Mouse (Mus musculus) C2C12 (cell line): Measurements from ENCODE around the gene Mark3. TPM values are rescaled to one million over a fixed set of nuclear protein-coding genes. Genes with fewer than 3 reads are reported as not detected.

ENCODE experiments used
- H3K27me3 ChIP-seq: one replicate; pipeline ENCODE4 v1.6.1; 2011; ENCODE audit not compliant: control insufficient read depth, insufficient read depth, insufficient read length
- H3K36me3 ChIP-seq: one replicate; pipeline ENCODE4 v1.6.1; 2011; ENCODE audit not compliant: control insufficient read depth, insufficient read depth
- H3K4me3 ChIP-seq: one replicate; pipeline ENCODE4 v1.5.1; 2011; ENCODE audit warnings: mild to moderate bottlenecking, control low read depth; ENCODE audit not compliant: poor library complexity, insufficient read depth, severe bottlenecking
- H3K79me2 ChIP-seq: one replicate; pipeline ENCODE4 v1.6.1; 2011; ENCODE audit not compliant: control insufficient read depth, insufficient read depth
- H3K79me3 ChIP-seq: one replicate; pipeline ENCODE4 v1.6.1; 2011; ENCODE audit warnings: low read depth, control low read depth
- H3ac ChIP-seq: one replicate; pipeline ENCODE3; 2011; ENCODE audit warnings: low read depth; ENCODE audit not compliant: control insufficient read depth, insufficient read length
- CEBPB ChIP-seq: IDR thresholded peaks from one replicate; pipeline ENCODE4 v1.6.1; 2011; ENCODE audit warnings: low read depth, mild to moderate bottlenecking, control low read depth, moderate library complexity
- CTCF ChIP-seq: IDR thresholded peaks from one replicate; pipeline ENCODE4 v1.5.1; 2011; ENCODE audit not compliant: control insufficient read depth, insufficient read depth, insufficient read length
- FOSL1 ChIP-seq: IDR thresholded peaks from one replicate; pipeline ENCODE4 v1.8.0; 2011; ENCODE audit warnings: mild to moderate bottlenecking, low read length; ENCODE audit not compliant: poor library complexity, insufficient read depth, severe bottlenecking
- MAX ChIP-seq: IDR thresholded peaks from one replicate; pipeline ENCODE4 v1.6.1; 2011; ENCODE audit warnings: mild to moderate bottlenecking, control low read depth
- MYOD1 ChIP-seq: IDR thresholded peaks from one replicate; pipeline ENCODE4 v1.6.1; 2011; ENCODE audit warnings: low read depth; ENCODE audit not compliant: control insufficient read depth, insufficient read length
- MYOG ChIP-seq: IDR thresholded peaks from one replicate; pipeline ENCODE4 v1.6.1; 2011; ENCODE audit not compliant: control insufficient read depth, insufficient read length; ENCODE audit errors: extremely low read depth
- USF1 ChIP-seq: IDR thresholded peaks from one replicate; pipeline ENCODE4 v1.6.1; 2011; ENCODE audit warnings: low read depth, mild to moderate bottlenecking, control low read depth, moderate library complexity
- polyA plus RNA-seq: library from polyadenylated mRNA; unstranded; fragments of >200 nt; fragmentation: generic; extraction: Trizol; gene quantifications from one replicate; pipeline ENCODE4 v1.2.1, GENCODE M21; 2012; ENCODE audit warnings: missing spikeins

The Mark3 gene
- polyA plus RNA-seq, 1 experiment = 35.0 TPM

DNA sequence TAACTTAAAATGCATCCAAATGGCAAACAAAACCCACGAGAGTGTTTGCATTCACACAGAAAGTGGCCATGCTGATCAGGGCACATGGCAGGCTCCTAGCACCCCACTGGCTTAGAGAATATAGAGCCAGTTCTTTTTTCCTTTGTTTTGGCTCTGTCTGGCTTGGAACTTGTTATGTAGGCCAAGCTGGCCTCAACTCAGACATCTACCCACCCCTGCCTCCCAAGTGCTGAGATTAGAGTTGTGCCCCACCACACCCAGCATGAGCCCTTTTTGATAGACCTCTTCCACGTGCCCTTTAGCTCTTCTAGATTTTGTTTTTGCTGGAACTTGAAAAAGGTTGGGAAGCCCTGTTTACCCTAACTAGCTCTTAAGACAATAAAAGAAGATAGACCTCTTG, 19.5 kb downstream of the Mark3 start:
- Histone ChIP-seq H3ac (no peak overlapping the region), H3K4me3 (no peak overlapping the region), H3K27me3 (no peaks in the 10 kb centered on the region), H3K79me3 (peaks cover 69% of the 10 kb centered on the region), H3K79me2 (peaks cover 90% of the 10 kb centered on the region), H3K36me3 (peaks cover 56% of the 10 kb centered on the region)
- TF ChIP-seq FOSL1 (no peak), MYOD1 (no peak), USF1 (no peak), CTCF (no peak), CEBPB (no peak), MYOG (no peak), MAX (no peak)

DNA sequence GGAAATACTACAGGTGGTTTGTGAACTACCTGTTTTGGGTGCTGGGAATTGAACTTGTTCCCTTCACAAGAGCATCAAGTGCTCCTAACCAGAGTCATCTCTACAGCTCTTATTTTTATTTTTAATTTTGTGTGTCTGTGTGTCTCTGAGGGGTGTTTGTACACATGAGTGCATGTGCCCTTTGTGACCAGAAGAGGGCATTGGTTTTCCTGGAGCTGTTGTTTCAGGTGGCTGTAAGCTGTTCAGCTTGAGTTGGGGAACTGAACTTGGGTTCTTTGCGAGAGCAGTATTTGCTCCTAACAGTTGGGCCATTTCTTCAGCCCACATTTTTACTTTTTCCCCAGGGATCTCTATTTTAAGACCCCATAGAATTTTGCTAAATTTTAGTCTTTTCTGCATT, 23.0 kb downstream of the Mark3 start:
- no peak overlapping the region for H3ac ChIP-seq
- H3K79me3 ChIP-seq = peaks cover 47% of the 10 kb centered on the region
- no peaks in the 10 kb centered on the region for H3K27me3 ChIP-seq
- peaks cover 87% of the 10 kb centered on the region for H3K79me2 ChIP-seq
- no peak overlapping the region for H3K4me3 ChIP-seq
- H3K36me3 ChIP-seq = peaks cover 73% of the 10 kb centered on the region
- TF ChIP-seq CEBPB (no peak), MYOG (no peak), MYOD1 (no peak), CTCF (no peak), FOSL1 (no peak), USF1 (no peak), MAX (no peak)

- no peak overlapping the region for H3ac ChIP-seq
- no peaks in the 10 kb centered on the region for H3K27me3 ChIP-seq
- H3K79me2 ChIP-seq = peaks cover 79% of the 10 kb centered on the region
- no peak overlapping the region for H3K4me3 ChIP-seq
- TF ChIP-seq USF1 (no peak), MAX (no peak), CTCF (no peak), CEBPB (no peak), MYOG (no peak), FOSL1 (no peak), MYOD1 (no peak)
- peaks cover 66% of the 10 kb centered on the region for H3K36me3 ChIP-seq
- peaks cover 42% of the 10 kb centered on the region for H3K79me3 ChIP-seq
These were observed 24.6 kb downstream of the Mark3 start for GRCm38 (mm10) chr12:111598902-111599301.

DNA sequence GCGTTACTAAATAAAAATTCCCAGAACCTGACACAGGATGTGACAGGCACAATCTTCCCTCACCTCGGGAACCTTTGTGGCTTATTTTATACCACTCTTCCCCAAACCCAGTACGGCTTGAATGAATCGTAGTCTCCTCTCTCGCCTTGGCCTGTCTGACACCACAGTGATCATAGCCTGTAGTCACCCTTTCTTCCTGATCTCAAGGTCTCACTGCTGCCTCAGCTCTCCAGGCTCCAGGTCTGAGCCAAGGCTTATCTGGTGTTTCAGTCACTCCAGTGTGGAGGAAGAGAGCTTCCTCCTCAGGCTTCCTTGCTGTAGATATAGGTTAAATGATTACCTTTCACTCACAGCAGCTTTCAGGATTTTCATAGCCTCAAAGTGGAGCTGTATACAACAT, 25.3 kb downstream of the Mark3 start:
- Histone ChIP-seq H3K79me2 (peaks cover 79% of the 10 kb centered on the region), H3ac (no peak overlapping the region), H3K27me3 (no peaks in the 10 kb centered on the region), H3K4me3 (no peak overlapping the region), H3K36me3 (peaks cover 64% of the 10 kb centered on the region), H3K79me3 (peaks cover 42% of the 10 kb centered on the region)
- TF ChIP-seq FOSL1 = no peak
- TF ChIP-seq MAX = no peak
- no peak for TF ChIP-seq CEBPB

DNA sequence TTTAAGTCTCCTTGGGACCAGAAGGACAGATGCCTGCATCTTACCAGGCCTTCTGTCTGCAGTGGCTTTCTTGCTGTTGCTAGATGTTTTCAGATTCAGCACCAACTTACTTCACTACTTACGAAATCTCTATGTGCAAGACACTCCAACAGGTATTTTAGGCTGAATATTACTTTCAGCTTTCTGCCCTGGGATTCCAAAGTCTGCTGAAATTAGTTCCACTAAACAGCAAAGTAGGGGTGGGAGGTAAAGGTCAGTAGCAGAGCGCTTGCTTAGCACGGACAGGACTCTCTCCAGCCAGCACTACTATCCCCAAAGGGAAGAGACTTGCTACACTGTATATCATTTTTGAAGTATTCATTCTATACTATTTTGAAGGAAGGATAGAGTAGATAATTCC, 29.5 kb downstream of the Mark3 start:
- Histone ChIP-seq H3K4me3 (no peak overlapping the region), H3K36me3 (peaks cover 62% of the 10 kb centered on the region), H3K79me3 (peaks cover 24% of the 10 kb centered on the region), H3K27me3 (no peaks in the 10 kb centered on the region), H3K79me2 (peaks cover 76% of the 10 kb centered on the region), H3ac (no peak overlapping the region)
- no peak for TF ChIP-seq MYOG
- TF ChIP-seq CTCF = no peak
- TF ChIP-seq FOSL1 = no peak
- TF ChIP-seq MYOD1 = no peak
- TF ChIP-seq CEBPB = no peak
- TF ChIP-seq MAX = no peak

GRCm38 (mm10) chr12:111605619-111606018, 31.3 kb downstream of the Mark3 start:
- TF ChIP-seq CTCF (no peak), FOSL1 (no peak), MYOD1 (no peak), CEBPB (no peak), MYOG (no peak), USF1 (no peak), MAX (no peak)
- H3ac ChIP-seq = no peak overlapping the region
- no peaks in the 10 kb centered on the region for H3K27me3 ChIP-seq
- H3K4me3 ChIP-seq = no peak overlapping the region
- peaks cover 78% of the 10 kb centered on the region for H3K79me2 ChIP-seq
- H3K36me3 ChIP-seq = peaks cover 66% of the 10 kb centered on the region
- H3K79me3 ChIP-seq = peaks cover 29% of the 10 kb centered on the region
